Mouse (Mus musculus): ENCODE measurements around the gene Cldn3.
"Not testable (repeated sequence)": the region's sequence is repeated elsewhere in the genome, so short reads cannot be mapped to it uniquely, and the experiment has no call there.

Gene Cldn3

DNA sequence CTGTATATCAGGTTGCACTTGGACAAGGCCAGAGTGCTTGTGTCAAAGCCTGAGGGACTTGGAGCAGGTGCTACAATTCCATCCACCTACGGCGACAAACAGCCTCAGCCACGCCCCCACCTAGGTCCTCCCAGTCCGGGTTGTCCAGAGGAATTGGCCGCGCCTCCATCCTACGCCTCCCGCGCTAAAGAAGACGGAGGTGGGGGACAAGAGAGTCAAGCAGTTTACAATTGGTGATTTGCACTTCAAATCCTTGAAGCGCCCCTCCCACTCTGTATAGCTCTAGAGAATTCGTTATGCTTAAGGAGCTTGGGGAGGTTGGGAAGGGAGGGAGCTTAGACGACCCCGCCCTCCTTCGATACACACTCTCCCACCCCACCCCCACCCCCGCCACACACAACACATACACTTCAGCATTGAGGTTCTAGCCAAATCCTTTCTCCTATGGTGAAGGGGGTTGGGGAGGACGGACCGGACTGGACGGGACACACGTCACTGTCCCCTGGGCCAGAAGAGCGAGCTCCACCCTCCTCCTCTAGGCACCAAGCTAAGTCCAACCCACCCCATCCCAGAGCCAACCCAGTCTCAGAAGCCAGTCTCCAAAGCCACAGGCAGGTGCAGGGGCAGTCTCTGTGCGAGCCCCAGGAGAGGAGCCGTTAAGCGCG is at the start of gene Cldn3:
Gene Cldn3, plus strand, starts transcription at position 582 of the 665 bp plus-strand sequence.
- in situ Hi-C loops (cut with MboI; ENCODE audit: low sequenced_read_pairs): no loop called here

- in situ Hi-C loops (cut with MboI; ENCODE audit: low sequenced_read_pairs): no loop called here
These were observed 49.3 kb upstream of the Cldn3 start for GRCm38 (mm10) chr5:134936626-134937185.

DNA sequence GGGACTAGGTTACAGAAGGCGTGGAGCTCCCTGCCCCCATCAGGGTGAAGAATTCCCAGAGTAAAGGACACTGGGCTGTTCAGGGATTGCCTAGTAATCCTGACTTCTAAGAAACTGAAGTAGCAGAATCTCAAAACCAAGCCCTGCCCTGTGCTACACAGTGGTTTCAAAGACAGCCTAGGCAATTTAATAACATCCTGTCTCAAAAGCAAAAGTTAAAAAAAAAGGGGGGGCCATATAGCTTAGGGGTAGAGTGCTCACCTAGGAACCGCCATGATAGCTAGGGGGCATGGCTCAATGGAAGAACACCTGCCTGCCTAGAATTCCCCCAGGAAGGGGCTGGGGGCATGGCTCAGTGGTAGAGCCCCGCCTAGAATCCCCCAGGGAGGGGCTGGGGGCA is 46.9 kb upstream of the Cldn3 start:
- in situ Hi-C loops (cut with MboI; ENCODE audit: low sequenced_read_pairs): no loop called here

- in situ Hi-C loops (cut with MboI; ENCODE audit: low sequenced_read_pairs): not testable (repeated sequence)
These were observed 46.5 kb upstream of the Cldn3 start for GRCm38 (mm10) chr5:134939554-134939953.

GRCm38 (mm10) chr5:134941472-134942209 is 44.4 kb upstream of the Cldn3 start:
- in situ Hi-C loops (cut with MboI; ENCODE audit: low sequenced_read_pairs): no loop called here

GRCm38 (mm10) chr5:134942740-134943139 is 43.3 kb upstream of the Cldn3 start:
- in situ Hi-C loops (cut with MboI; ENCODE audit: low sequenced_read_pairs): no loop called here

GRCm38 (mm10) chr5:134944179-134944578 is 41.8 kb upstream of the Cldn3 start:
- in situ Hi-C loops (cut with MboI; ENCODE audit: low sequenced_read_pairs): no loop called here

- in situ Hi-C loops (cut with MboI; ENCODE audit: low sequenced_read_pairs): no loop called here
These were observed 40.6 kb upstream of the Cldn3 start for GRCm38 (mm10) chr5:134945266-134945959.

GRCm38 (mm10) chr5:134946063-134946856 is 39.8 kb upstream of the Cldn3 start:
- in situ Hi-C loops (cut with MboI; ENCODE audit: low sequenced_read_pairs): no loop called here

GRCm38 (mm10) chr5:134946857-134947255 is 39.2 kb upstream of the Cldn3 start, which contains the start of gene Cldn4:
Gene Cldn4, minus strand, starts transcription at chr5:134946934.
- in situ Hi-C loops (cut with MboI; ENCODE audit: low sequenced_read_pairs): no loop called here

- in situ Hi-C loops (cut with MboI; ENCODE audit: low sequenced_read_pairs): no loop called here
These were observed 38.5 kb upstream of the Cldn3 start for GRCm38 (mm10) chr5:134947420-134948084.

DNA sequence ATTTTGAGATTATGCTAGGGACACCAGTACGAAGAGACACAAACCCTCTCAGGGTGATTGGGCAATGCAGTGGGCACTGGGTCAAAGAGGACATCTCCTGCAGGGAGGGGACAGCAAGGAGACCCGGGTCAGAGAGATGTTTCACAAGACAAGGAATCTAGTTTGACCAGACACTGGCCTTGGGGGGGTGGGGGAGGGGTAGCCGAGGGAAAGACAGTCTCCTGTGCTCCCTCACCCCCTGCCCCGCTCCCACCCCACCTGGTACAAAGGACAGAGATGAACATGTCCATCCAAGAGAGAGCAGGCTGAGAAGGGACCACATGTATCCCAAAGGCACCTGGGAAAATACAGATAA is 38.0 kb upstream of the Cldn3 start:
- in situ Hi-C loops (cut with MboI; ENCODE audit: low sequenced_read_pairs): no loop called here

- in situ Hi-C loops (cut with MboI; ENCODE audit: low sequenced_read_pairs): no loop called here
These were observed 34.7 kb upstream of the Cldn3 start for GRCm38 (mm10) chr5:134951053-134951884.

DNA sequence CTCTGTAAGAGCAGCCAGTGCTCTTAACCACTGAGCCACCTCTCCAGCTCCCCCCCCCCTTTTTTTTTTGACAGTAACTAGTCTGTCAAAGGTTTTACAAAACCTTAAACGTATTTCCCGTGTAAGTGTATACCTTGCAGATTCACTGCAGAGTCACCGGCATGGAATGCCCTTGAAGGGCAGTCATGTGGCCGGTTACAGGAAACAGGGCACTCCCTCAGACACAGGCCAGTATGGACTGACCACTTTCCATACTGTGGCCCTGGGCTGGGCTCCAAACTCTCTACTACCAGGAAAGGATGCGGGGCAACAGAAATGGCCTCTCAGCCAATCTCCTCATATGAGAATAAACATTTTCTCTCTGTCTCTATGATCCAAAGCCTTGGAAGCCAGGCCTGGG is 30.5 kb upstream of the Cldn3 start:
- in situ Hi-C loops (cut with MboI; ENCODE audit: low sequenced_read_pairs): no loop called here

DNA sequence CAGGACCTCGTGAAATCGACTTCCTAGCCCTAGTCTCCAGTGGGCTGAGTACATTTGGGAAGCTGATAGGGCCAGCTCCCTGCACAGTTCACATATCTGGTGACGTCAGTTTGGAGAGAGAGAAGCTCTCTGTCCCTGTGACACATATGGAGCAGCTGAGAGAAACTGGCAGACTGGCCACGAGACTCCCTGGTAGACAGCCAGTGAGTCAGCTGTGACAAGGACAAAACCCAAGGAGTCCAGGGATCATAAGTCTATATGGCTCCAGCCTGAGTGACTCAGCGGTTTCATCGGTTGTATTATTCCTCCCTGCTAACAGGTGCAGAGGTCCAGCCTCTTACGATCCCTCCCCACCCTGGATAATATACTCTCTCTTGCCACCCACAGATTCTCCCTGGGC is 26.9 kb upstream of the Cldn3 start:
- in situ Hi-C loops (cut with MboI; ENCODE audit: low sequenced_read_pairs): no loop called here

DNA sequence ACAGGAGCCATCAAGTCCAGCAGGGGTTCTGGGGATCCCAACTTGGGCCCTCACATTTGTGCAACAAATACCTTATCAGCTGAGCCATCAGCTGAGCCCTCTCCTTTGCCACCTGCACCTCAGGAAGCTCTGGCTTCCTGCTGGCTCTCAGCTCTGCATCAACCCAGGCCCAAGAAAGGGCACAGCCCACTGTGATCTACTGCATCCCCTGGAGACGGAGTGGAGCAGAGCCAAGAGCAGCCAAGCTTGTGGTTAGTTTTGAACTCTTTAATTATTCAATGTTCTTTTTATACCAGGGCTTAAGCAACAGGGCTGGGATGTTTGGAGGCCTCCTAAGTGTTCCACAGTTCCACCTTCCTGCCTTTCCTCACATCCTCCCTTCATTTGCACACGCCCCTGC is 25.6 kb upstream of the Cldn3 start:
- in situ Hi-C loops (cut with MboI; ENCODE audit: low sequenced_read_pairs): no loop called here

GRCm38 (mm10) chr5:134961519-134961918 is 24.5 kb upstream of the Cldn3 start:
- in situ Hi-C loops (cut with MboI; ENCODE audit: low sequenced_read_pairs): no loop called here

- in situ Hi-C loops (cut with MboI; ENCODE audit: low sequenced_read_pairs): no loop called here
These were observed 22.5 kb upstream of the Cldn3 start for GRCm38 (mm10) chr5:134963546-134963945.

DNA sequence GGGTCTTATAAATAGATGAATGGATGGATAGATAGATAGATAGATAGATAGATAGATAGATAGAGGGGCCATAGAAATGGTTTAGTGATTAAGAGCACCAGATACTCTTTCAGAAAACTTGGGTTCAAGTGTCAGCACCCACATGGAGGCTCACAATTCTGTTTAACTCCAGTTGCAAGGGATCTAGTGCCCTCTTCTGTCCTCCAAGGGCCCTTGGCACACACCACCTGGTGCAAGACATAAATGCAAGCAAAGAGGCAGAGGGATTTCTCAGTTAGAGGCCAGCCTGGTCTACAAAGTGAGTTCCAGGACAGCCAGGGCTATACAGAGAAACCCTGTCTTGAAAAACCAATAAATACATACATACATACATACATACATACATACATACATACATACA is 21.4 kb upstream of the Cldn3 start:
- in situ Hi-C loops (cut with MboI; ENCODE audit: low sequenced_read_pairs): loop anchor here (5.0 kb wide), 1 partner anchor 47 kb away; the partner anchor contains the start of gene Cldn13
